Mouse (Mus musculus) left cerebral cortex, adult 18-20 months (tissue): ENCODE data around the gene Mcat. TPM values are rescaled to one million over a fixed set of nuclear protein-coding genes. Genes with fewer than 3 reads are reported as not detected.

ENCODE experiments used
- DNase-seq, 2 experiments: peaks; one replicate each; pipeline ENCODE4 v3.0.0; 2021 to 2022; ENCODE audit warnings: low spot score in 2 of 2, mixed read lengths in 1 of 2
- total RNA-seq, 2 experiments: library from RNA; stranded (reverse); gene quantifications; 2 replicates each; pipeline ENCODE4 v1.2.3; 2021

Mcat gene
- total RNA-seq, 2 experiments from 2014 or later, result 17.9 to 26.0 TPM

GRCm38 (mm10) chr15:83541647-83542287 lies 21.8 kb downstream of the Mcat start:
- no peak for DNase-seq

GRCm38 (mm10) chr15:83539905-83540304 lies 23.7 kb downstream of the Mcat start:
- DNase-seq, result no peak

- no peak for DNase-seq
Measured at GRCm38 (mm10) chr15:83538855-83539254, 24.7 kb downstream of the Mcat start.

- DNase-seq, result no peak
Measured at GRCm38 (mm10) chr15:83535890-83536231, 27.7 kb downstream of the Mcat start.

GRCm38 (mm10) chr15:83534960-83535889 lies 28.4 kb downstream of the Mcat start:
- no peak for DNase-seq

GRCm38 (mm10) chr15:83532606-83533005 lies 31.0 kb downstream of the Mcat start:
- no peak for DNase-seq

- no peak for DNase-seq
Measured at GRCm38 (mm10) chr15:83531961-83532469, 31.6 kb downstream of the Mcat start.

- DNase-seq, result no peak
Measured at GRCm38 (mm10) chr15:83530688-83531087, 32.9 kb downstream of the Mcat start.

- DNase-seq, result no peak
Measured at GRCm38 (mm10) chr15:83530233-83530632, 33.4 kb downstream of the Mcat start.

GRCm38 (mm10) chr15:83529765-83530164 lies 33.8 kb downstream of the Mcat start:
- no peak for DNase-seq

- DNase-seq, result no peak
Measured at GRCm38 (mm10) chr15:83528892-83529291, 34.7 kb downstream of the Mcat start.

- no peak for DNase-seq
Measured at GRCm38 (mm10) chr15:83527747-83528146, 35.8 kb downstream of the Mcat start.

- no peak for DNase-seq
Measured at GRCm38 (mm10) chr15:83527092-83527437, 36.5 kb downstream of the Mcat start.

GRCm38 (mm10) chr15:83526424-83527091 lies 37.0 kb downstream of the Mcat start, which contains the start of gene Bik:
Gene Bik, plus strand, starts transcription at chr15:83526862.
- DNase-seq, result no peak

GRCm38 (mm10) chr15:83524333-83524729 lies 39.3 kb downstream of the Mcat start:
- no peak for DNase-seq

GRCm38 (mm10) chr15:83523638-83524332 lies 39.8 kb downstream of the Mcat start:
- DNase-seq, result no peak

GRCm38 (mm10) chr15:83523196-83523595 lies 40.4 kb downstream of the Mcat start:
- no peak for DNase-seq

- no peak for DNase-seq
Measured at GRCm38 (mm10) chr15:83520861-83521382, 42.7 kb downstream of the Mcat start.

GRCm38 (mm10) chr15:83518215-83519048 lies 45.2 kb downstream of the Mcat start:
- peak; percentile 52 to 57 for DNase-seq

- DNase-seq, result peak in 1 of 2 experiments; percentile 28
Measured at GRCm38 (mm10) chr15:83515018-83515417, 48.6 kb downstream of the Mcat start.
